ENCODE assay signal across 10 mouse cellular contexts in genomic region chr13:29274296-29274695, GRCm38 (mm10).
A peak's percentile ranks its signal among the peaks of the same experiment; 100 is the strongest.
DNase-seq lines count a peak whose midpoint lies in the region; ATAC-seq and TF ChIP-seq lines count a peak whose summit lies in the region.
"Had no signal": no experiment of that assay in that cellular context is flagged by ENCODE, and none has a peak within 500 bp of the region (broad histone marks: within the 10 kb centered on the region; RNA-seq: fewer than 3 reads in every experiment).

No protein-coding gene starts in this region.

- peak in 1 of 2 experiments; percentile 18 for DNase-seq in left cerebral cortex, adult 2 months (ENCODE audit: extremely low spot score in 1 of 2, low spot score in 2 of 2)
- no peak for DNase-seq in left cerebral cortex, adult 11 months (ENCODE audit: low spot score)
- peak; percentile 82 for DNase-seq in midbrain, embryonic 11.5 days (ENCODE audit: low spot score, missing footprints)
- DNase-seq in telencephalon, adult 2 months (ENCODE audit: low read depth, low spot score), result peak; percentile 46
- no peak for DNase-seq in adrenal gland, adult 18-20 months (ENCODE audit: low spot score in 2 of 2)
- DNase-seq: adrenal gland, adult 8-10 months; lung, embryonic 14.5 days had no signal

- intact Hi-C loops in left cerebral cortex, adult 2 months (cut with DNase I), result no loop called here

- no peaks in the 10 kb centered on the region for H3K9me3 ChIP-seq in hindbrain, embryonic 15.5 days
- no peaks in the 10 kb centered on the region for H3K9me3 ChIP-seq in midbrain, embryonic 11.5 days (ENCODE audit: control insufficient read depth, low read length)

- no peaks in the 10 kb centered on the region for H3K27me3 ChIP-seq in hindbrain, embryonic 15.5 days
- H3K27me3 ChIP-seq in midbrain, embryonic 11.5 days (ENCODE audit: control insufficient read depth, insufficient read depth, low read length), result no peaks in the 10 kb centered on the region

- H3K9ac ChIP-seq in hindbrain, embryonic 15.5 days, result no peak overlapping the region
- H3K9ac ChIP-seq in midbrain, embryonic 11.5 days (ENCODE audit: low read length), result no peak overlapping the region
- H3K9ac ChIP-seq: lung, embryonic 14.5 days had no signal

- ATAC-seq in hindbrain, embryonic 15.5 days (ENCODE audit: low FRiP score, low read depth), result peak; percentile 74
- peak; percentile 49; the same call in 1 of the 2 replicates for ATAC-seq in midbrain, embryonic 11.5 days (ENCODE audit: low FRiP score)
- no peak for ATAC-seq in megakaryocyte, adult 5-6 weeks (ENCODE audit: poor library complexity, severe bottlenecking)
- ATAC-seq in monocyte, adult 5-6 weeks (replicated peaks; ENCODE audit: insufficient number of reproducible peaks, low FRiP score, low TSS enrichment, poor library complexity, severe bottlenecking), result no peak

- 43% methylated on average over 11 of the region's 11 CpGs for WGBS in hindbrain, embryonic 15.5 days
- 42% methylated on average over 11 of the region's 11 CpGs for whole genome bisulfite sequencing in midbrain, embryonic 11.5 days

- no peak overlapping the region for H3K4me2 ChIP-seq in hindbrain, embryonic 15.5 days
- H3K4me2 ChIP-seq in midbrain, embryonic 11.5 days, result no peak overlapping the region
- H3K4me2 ChIP-seq: lung, embryonic 14.5 days had no signal

- H3K36me3 ChIP-seq in hindbrain, embryonic 15.5 days, result no peaks in the 10 kb centered on the region
- no peaks in the 10 kb centered on the region for H3K36me3 ChIP-seq in midbrain, embryonic 11.5 days (ENCODE audit: control insufficient read depth, insufficient read depth, low read length)

- no peak overlapping the region for H3K4me3 ChIP-seq in left cerebral cortex, adult 2 months
- no peak overlapping the region for H3K4me3 ChIP-seq in hindbrain, embryonic 15.5 days
- H3K4me3 ChIP-seq in midbrain, embryonic 11.5 days (ENCODE audit: low read depth, low read length), result no peak overlapping the region

- H3K27ac ChIP-seq in left cerebral cortex, adult 2 months, result peak overlapping the region; percentile 64; the same call in 1 of the 2 replicates
- H3K27ac ChIP-seq in hindbrain, embryonic 15.5 days (replicated peaks), result peak overlapping the region; percentile 67
- H3K27ac ChIP-seq in midbrain, embryonic 11.5 days (ENCODE audit: low read depth, low read length), result peak overlapping the region; percentile 63; the same call in 1 of the 2 replicates

- H3K4me1 ChIP-seq in hindbrain, embryonic 15.5 days (replicated peaks), result peaks cover 14% of the 10 kb centered on the region
- H3K4me1 ChIP-seq in midbrain, embryonic 11.5 days (ENCODE audit: control insufficient read depth, insufficient read depth, low read length), result peaks cover 10% of the 10 kb centered on the region; the same call in 1 of the 2 replicates

- TF ChIP-seq CTCF in left cerebral cortex, adult 2 months (IDR thresholded peaks at IDR 0.05), result no peak

Comparison
In these comparisons a context has a peak if more than half of its experiments do, and no peak if none do; other contexts are left out.
1. DNase-seq: peak in midbrain, embryonic 11.5 days (single experiment) and telencephalon, adult 2 months (single experiment); none in left cerebral cortex, adult 11 months (single experiment) and adrenal gland, adult 18-20 months (0 of 2).
2. ATAC-seq: peak in hindbrain, embryonic 15.5 days (single experiment) and midbrain, embryonic 11.5 days (single experiment); none in megakaryocyte, adult 5-6 weeks (single experiment) and monocyte, adult 5-6 weeks (single experiment).
3. Peak in every context shown above with its lines, with median percentiles within 50 percentile points of each other: H3K27ac ChIP-seq.